Mouse (Mus musculus): Measurements from ENCODE around the gene Inhbb.

The Inhbb gene

GRCm38 (mm10) chr1:119421576-119422421 is at the start of gene Inhbb:
Gene Inhbb (minus strand): TSS chr1:119422248.
- DNase-seq (ENCODE audit: low spot score in 2 of 2), result peak in 1 of 2 experiments; percentile 66

- peak in 1 of 2 experiments; percentile 28 for DNase-seq (ENCODE audit: low spot score in 2 of 2)
Measured at GRCm38 (mm10) chr1:119463386-119463785, 41.3 kb upstream of the Inhbb start.

DNA sequence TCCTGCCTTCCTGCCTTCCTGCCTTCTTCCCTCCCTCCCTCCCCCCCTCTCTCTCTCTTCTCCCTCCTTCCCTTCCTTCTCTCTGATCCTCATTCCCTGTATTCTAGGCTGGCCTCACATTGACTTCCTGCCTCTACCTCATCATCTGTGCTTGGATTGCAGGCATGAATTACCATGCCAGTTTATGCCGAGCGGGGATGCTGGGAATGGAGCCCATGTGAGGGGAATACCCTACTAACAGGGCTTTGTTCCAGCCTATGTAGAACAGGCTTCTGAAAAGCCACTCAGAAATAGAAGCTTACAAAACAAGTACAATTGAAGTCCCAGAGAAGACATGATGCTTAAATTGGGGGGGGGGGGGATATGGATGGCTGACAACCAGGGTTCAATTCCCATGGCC is 38.0 kb upstream of the Inhbb start:
- no peak for DNase-seq (ENCODE audit: low spot score in 2 of 2)

- DNase-seq (ENCODE audit: low spot score in 2 of 2), result peak; percentile 15 to 42
Measured at GRCm38 (mm10) chr1:119457993-119458605, 36.1 kb upstream of the Inhbb start.

DNA sequence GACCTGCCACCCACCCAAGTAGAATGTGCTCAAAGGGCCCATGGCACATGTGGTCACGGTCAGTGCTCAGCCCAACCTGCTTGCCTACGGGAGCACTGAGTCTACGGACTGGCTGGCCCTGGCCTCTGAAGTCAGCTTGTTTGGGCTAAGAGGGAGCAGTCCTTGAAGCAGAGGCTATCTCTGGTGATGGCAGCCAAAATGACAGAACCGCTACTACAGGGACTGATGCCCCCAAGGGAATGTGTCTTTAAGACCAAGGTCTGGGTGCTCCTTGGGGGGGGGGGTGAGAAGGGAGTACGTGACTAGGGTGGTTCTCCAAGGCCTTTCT is 35.4 kb upstream of the Inhbb start:
- peak in 1 of 2 experiments; percentile 8 for DNase-seq (ENCODE audit: low spot score in 2 of 2)

GRCm38 (mm10) chr1:119456671-119457527 is 34.9 kb upstream of the Inhbb start:
- no peak for DNase-seq (ENCODE audit: low spot score in 2 of 2)

DNA sequence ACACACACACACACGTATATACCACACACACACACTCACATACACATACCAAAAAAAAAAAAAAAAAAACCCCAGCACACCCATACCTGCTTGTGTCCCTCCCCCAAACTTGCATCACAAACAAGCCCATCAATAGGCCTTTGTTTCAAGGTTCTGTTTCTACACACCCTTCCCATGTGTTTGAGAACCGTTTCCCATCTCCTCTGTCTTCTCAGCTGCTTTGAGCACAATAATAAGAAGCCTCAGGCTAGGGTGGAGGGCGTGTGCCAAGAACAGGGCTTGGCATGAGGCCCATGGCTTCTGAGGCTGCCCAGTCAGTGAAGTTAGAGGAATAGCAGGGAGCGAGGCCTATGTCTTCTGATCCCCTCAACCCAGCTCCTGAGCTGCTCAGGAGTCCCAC is 31.7 kb upstream of the Inhbb start:
- no peak for DNase-seq (ENCODE audit: low spot score in 2 of 2)

DNA sequence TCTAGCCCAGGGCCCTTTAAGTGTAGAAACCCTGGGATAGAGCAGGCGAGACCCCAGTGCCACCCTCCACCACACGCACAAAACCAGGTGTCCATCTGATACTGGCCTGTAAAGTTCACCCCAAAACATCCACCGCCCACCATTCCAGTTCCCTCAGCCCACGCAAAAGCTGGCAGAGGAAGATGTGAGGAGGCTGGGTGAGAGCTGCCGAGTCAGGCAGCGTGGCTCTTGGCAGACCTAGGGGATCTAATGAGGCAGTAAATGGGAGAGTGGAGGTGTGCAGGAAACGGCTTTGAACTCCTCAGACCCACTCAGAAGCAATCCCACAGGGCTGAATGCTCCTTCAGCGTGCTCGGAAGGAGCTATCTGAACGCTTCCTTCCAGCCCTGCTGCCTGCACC is 29.4 kb upstream of the Inhbb start:
- DNase-seq (ENCODE audit: low spot score in 2 of 2), result no peak

- DNase-seq (ENCODE audit: low spot score in 2 of 2), result no peak
Measured at GRCm38 (mm10) chr1:119450651-119451345, 28.8 kb upstream of the Inhbb start.

GRCm38 (mm10) chr1:119446753-119447283 is 24.8 kb upstream of the Inhbb start:
- no peak for DNase-seq (ENCODE audit: low spot score in 2 of 2)

GRCm38 (mm10) chr1:119443591-119444350 is 21.7 kb upstream of the Inhbb start:
- DNase-seq (ENCODE audit: low spot score in 2 of 2), result no peak

- DNase-seq (ENCODE audit: low spot score in 2 of 2), result no peak
Measured at GRCm38 (mm10) chr1:119442901-119443300, 20.9 kb upstream of the Inhbb start.

- no peak for DNase-seq (ENCODE audit: low spot score in 2 of 2)
Measured at GRCm38 (mm10) chr1:119438105-119438637, 16.1 kb upstream of the Inhbb start.

DNA sequence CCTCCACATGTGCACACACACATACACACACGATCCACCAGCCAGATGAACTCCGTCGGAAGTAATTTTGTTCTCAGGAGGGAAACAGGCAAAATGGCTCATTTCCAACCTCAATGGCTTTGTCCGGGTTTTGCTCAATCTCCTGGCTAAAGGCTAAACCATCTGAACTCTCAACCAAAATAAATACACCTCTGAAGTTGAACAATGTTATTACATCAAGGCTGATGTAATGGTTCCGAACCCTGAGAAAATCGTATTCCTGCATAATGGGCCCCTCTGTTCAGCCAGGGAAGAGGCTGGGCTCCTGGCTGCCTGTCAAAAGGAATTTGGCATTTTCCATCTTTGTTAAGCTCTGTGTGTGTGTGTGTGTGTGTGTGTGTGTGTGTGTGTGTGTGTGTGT is 15.4 kb upstream of the Inhbb start:
- no peak for DNase-seq (ENCODE audit: low spot score in 2 of 2)

- no peak for DNase-seq (ENCODE audit: low spot score in 2 of 2)
Measured at GRCm38 (mm10) chr1:119424141-119424860, 2.3 kb upstream of the Inhbb start.

GRCm38 (mm10) chr1:119423510-119423909 is 1.5 kb upstream of the Inhbb start:
- peak; percentile 29 to 36 for DNase-seq (ENCODE audit: low spot score in 2 of 2)

DNA sequence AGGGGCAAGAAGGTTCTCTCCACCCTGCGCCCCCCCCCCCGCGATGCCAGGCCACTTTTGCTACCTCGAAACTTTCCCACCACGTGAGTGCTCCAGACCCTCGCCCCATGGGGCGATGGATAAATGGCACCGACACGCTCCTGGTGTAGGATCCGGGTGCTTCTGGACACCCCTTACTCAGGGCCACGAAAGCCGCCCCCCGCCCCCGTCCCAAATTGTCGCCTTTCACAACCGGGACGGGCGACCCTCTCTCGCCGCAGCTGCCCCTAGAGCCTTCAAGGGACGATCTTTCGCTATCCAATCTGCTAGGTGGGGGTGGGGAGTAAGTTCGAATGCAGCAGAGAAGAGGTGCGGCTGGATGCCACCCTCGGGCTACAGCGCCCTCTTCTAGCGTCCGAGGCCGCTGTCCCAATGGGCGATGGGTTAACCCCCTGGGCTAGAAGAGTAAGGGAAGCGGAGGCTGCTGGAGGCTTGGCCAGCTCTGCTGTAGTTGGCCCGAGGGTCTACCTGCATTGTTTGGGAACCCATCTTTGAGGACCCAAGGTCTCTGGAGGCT is 490 bp upstream of the Inhbb start:
- DNase-seq (ENCODE audit: low spot score in 2 of 2), result peak in 1 of 2 experiments; percentile 7

GRCm38 (mm10) chr1:119420984-119421575 is 968 bp downstream of the Inhbb start:
- peak in 1 of 2 experiments; percentile 40 for DNase-seq (ENCODE audit: low spot score in 2 of 2)
